27 mouse cellular contexts compared by ENCODE assay signal in genomic region chr17:33784939-33785338, GRCm38 (mm10). TPM values are rescaled to one million over a fixed set of nuclear protein-coding genes. Genes with fewer than 3 reads are reported as not detected.
DNase-seq lines count a peak whose midpoint lies in the region; TF ChIP-seq lines count a peak whose summit lies in the region.
"Had no signal": no experiment of that assay in that cellular context is flagged by ENCODE, and none has a peak within 500 bp of the region (broad histone marks: within the 10 kb centered on the region; RNA-seq: fewer than 3 reads in every experiment).

No protein-coding gene starts in this region.

- TF ChIP-seq CTCF in gastrocnemius, adult 2 months (IDR thresholded peaks at IDR 0.05), result no peak

- peak overlapping the region; percentile 29; the same call in 1 of the 2 replicates for H3K27ac ChIP-seq in gastrocnemius, adult 2 months
- H3K27ac ChIP-seq: embryonic facial prominence, embryonic 13.5 days; forebrain, embryonic 10.5 days; heart, adult 2 months; heart, embryonic 10.5 days; heart, embryonic 13.5 days; hindbrain, embryonic 14.5 days; hindbrain, postnatal 0 days had no signal

- no peak overlapping the region for H3K4me3 ChIP-seq in gastrocnemius, adult 2 months
- H3K4me3 ChIP-seq: embryonic facial prominence, embryonic 10.5 days; embryonic facial prominence, embryonic 13.5 days; erythroblast, embryonic 14.5 days; forebrain, embryonic 10.5 days; heart, adult 2 months; heart, embryonic 10.5 days; heart, embryonic 13.5 days had no signal

- intact Hi-C loops in gastrocnemius, adult 2 months (cut with DNase I), result no loop called here

- DNase-seq in gastrocnemius, adult 2 months, result no peak
- no peak for DNase-seq in gastrocnemius, postnatal 25 days
- peak; percentile 39 for DNase-seq in NIH3T3 (ENCODE audit: low read depth)
- peak; percentile 71 for DNase-seq in fat pad, adult 2 months (ENCODE audit: extremely low read depth, low read depth, low spot score)
- no peak for DNase-seq in kidney, postnatal 4 days
- no peak for DNase-seq in kidney, postnatal 14 days
- DNase-seq: adrenal gland, postnatal 10 days; adrenal gland, postnatal 36 days; B cell, adult 2 months; cerebellum, adult 11 months; cerebellum, adult 2 months; cerebellum, adult 9-11 months; cerebellum, postnatal 25 days; embryo, embryonic 11 days; forebrain, postnatal 0 days; gastrocnemius, postnatal 36 days; heart, adult 2 months; heart, postnatal 14 days; heart, postnatal 4 days had no signal

RNA-seq across cellular contexts. Expression of gene Angptl4, which starts 3.3 kb away (rescaled TPM):
- total RNA-seq in gastrocnemius, adult 2 months (2021), result 1 to 10 TPM; 1.4 to 5.9 TPM
- 10 to 100 TPM in 1 of 2 experiments, 1 to 10 TPM in 1; 8.1 to 13.3 TPM for total RNA-seq in gastrocnemius, postnatal 25 days (2021)

RNA-seq across cellular contexts. Expression of gene Rab11b, which starts 24.6 kb away (rescaled TPM):
- 100 to 1,000 TPM; 134 to 150 TPM for total RNA-seq in gastrocnemius, adult 2 months (2021)
- 100 to 1,000 TPM; 125 to 136 TPM for total RNA-seq in gastrocnemius, postnatal 25 days (2021)

RNA-seq across cellular contexts. Expression of gene Kank3, which starts 25.4 kb away (rescaled TPM):
- total RNA-seq in gastrocnemius, adult 2 months (2021), result 10 to 100 TPM; 15.7 to 24.5 TPM
- total RNA-seq in gastrocnemius, postnatal 25 days (2021), result 10 to 100 TPM; 18.5 to 20.7 TPM

RNA-seq across cellular contexts. Expression of gene Rps28, which starts 39.4 kb away (rescaled TPM):
- 100 to 1,000 TPM; 541 to 640 TPM for total RNA-seq in gastrocnemius, adult 2 months (2021)
- total RNA-seq in gastrocnemius, postnatal 25 days (2021), result 100 to 1,000 TPM; 538 to 612 TPM

RNA-seq across cellular contexts. Expression of gene Ndufa7, which starts 39.4 kb away (rescaled TPM):
- 100 to 1,000 TPM; 351 to 407 TPM for total RNA-seq in gastrocnemius, adult 2 months (2021)
- 100 to 1,000 TPM; 326 to 339 TPM for total RNA-seq in gastrocnemius, postnatal 25 days (2021)

Comparison
In these comparisons a context has a peak if more than half of its experiments do, and no peak if none do; other contexts are left out.
1. DNase-seq: peak in NIH3T3 (single experiment) and fat pad, adult 2 months (single experiment); none in gastrocnemius, adult 2 months (single experiment), gastrocnemius, postnatal 25 days (single experiment), kidney, postnatal 4 days (0 of 2) and kidney, postnatal 14 days (single experiment).